Mouse (Mus musculus) neural tube, embryonic 15.5 days (tissue): ENCODE measurements around the gene Rad54l. TPM values are rescaled to one million over a fixed set of nuclear protein-coding genes. Genes with fewer than 3 reads are reported as not detected.

Experiments used
- ATAC-seq: fragments of 200-750 bp; cut with Nextera tagmentation; 2 replicates; pipeline ENCODE4 v1.8.0; 2017; ENCODE audit warnings: mild to moderate bottlenecking, moderate TSS enrichment, moderate library complexity; ENCODE audit not compliant: low FRiP score
- H3K27ac ChIP-seq: fragments of 300-500 bp; sonication (generic); replicated peaks from 2 replicates; pipeline ENCODE4 v1.5.1; 2015; ENCODE audit warnings: mild to moderate bottlenecking, inconsistent platforms
- H3K27me3 ChIP-seq: fragments of 300-500 bp; sonication (generic); replicated peaks from 2 replicates; pipeline ENCODE4 v1.6.1; 2015; ENCODE audit warnings: inconsistent platforms
- H3K36me3 ChIP-seq: fragments of 300-500 bp; sonication (generic); 2 replicates; pipeline ENCODE4 v1.6.1; 2015; ENCODE audit warnings: inconsistent platforms
- H3K4me1 ChIP-seq: fragments of 300-500 bp; sonication (generic); 2 replicates; pipeline ENCODE4 v1.6.1; 2015; ENCODE audit warnings: inconsistent platforms
- H3K4me2 ChIP-seq: fragments of 300-500 bp; sonication (generic); 2 replicates; pipeline ENCODE4 v1.6.1; 2015; ENCODE audit warnings: inconsistent platforms, mild to moderate bottlenecking, moderate library complexity
- H3K4me3 ChIP-seq: fragments of 300-500 bp; sonication (generic); replicated peaks from 2 replicates; pipeline ENCODE4 v1.5.1; 2015; ENCODE audit warnings: mild to moderate bottlenecking, inconsistent platforms
- H3K9ac ChIP-seq: fragments of 300-500 bp; sonication (generic); replicated peaks from 2 replicates; pipeline ENCODE4 v1.6.1; 2015; ENCODE audit warnings: mild to moderate bottlenecking, inconsistent platforms
- H3K9me3 ChIP-seq: fragments of 300-500 bp; sonication (generic); replicated peaks from 2 replicates; pipeline ENCODE4 v1.6.1; 2016; ENCODE audit warnings: inconsistent platforms
- WGBS: fragments of 180-500 bp; shearing (Covaris S2); methylation state at CpG from one replicate; pipeline ENCODE4 v1.1.7; 2015; ENCODE audit warnings: mixed read lengths; 5-methylcytosine and 5-hydroxymethylcytosine counted together
- polyA plus RNA-seq: library from polyadenylated mRNA; unstranded; fragments of >200 nt; fragmentation: Nextera tagmentation; extraction: Ambion mirVana; gene quantifications from 2 replicates; pipeline ENCODE4 v1.2.1, GENCODE M21; 2015

The Rad54l gene
- polyA plus RNA-seq: 5.6 and 11.5 TPM in 2 replicates

- ATAC-seq: peak; percentile 97
- Histone ChIP-seq H3K4me1 (peaks cover 19% of the 10 kb centered on the region), H3K27ac (peak within 1 kb of the TSS; percentile 62), H3K4me3 (peak within 1 kb of the TSS; percentile 63), H3K36me3 (no peaks in the 10 kb centered on the region), H3K27me3 (no peaks in the 10 kb centered on the region), H3K9me3 (no peaks in the 10 kb centered on the region), H3K9ac (peak within 1 kb of the TSS; percentile 66), H3K4me2 (peak within 1 kb of the TSS; percentile 66)
- 4% methylated on average over 24 of the region's 24 CpGs for WGBS
These were observed at the start of gene Rad54l, which contains the start of gene Pomgnt1 for GRCm38 (mm10) chr4:116123602-116124519. Gene Rad54l, minus strand, starts transcription at chr4:116123690. Gene Pomgnt1, plus strand, starts transcription at chr4:116123840.

- ATAC-seq: no peak
- 84% methylated on average over 6 of the region's 6 CpGs for WGBS
- no peak within 1 kb of the TSS for H3K27ac ChIP-seq
These were observed 49.6 kb upstream of the Rad54l start, which contains the start of the genes 1700042G07Rik and Gm49337 for GRCm38 (mm10) chr4:116173072-116173471. Gene 1700042G07Rik, plus strand, starts transcription at chr4:116173372. Gene Gm49337, plus strand, starts transcription at chr4:116173384.

DNA sequence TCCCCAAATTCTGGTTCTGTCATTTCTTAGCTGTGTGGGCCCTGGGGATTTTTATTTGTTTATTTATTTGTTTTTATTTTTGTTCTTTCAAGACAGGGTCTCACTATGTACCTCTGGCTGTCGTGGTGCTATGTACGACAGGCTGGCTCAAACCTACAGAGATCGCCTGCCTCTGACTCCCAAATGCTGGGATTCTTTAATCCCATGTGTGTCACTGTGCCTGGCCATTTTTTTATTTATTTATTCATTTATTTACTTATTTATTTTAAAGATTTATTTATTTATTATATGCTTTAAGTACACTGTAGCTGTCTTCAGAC, 45.8 kb upstream of the Rad54l start:
- H3K36me3 ChIP-seq: no peaks in the 10 kb centered on the region
- no peaks in the 10 kb centered on the region for H3K9me3 ChIP-seq
- no peak overlapping the region for H3K4me2 ChIP-seq
- peaks cover under 1% of the 10 kb centered on the region; the same call in 1 of the 2 replicates for H3K4me1 ChIP-seq
- no peaks in the 10 kb centered on the region for H3K27me3 ChIP-seq
- H3K27ac ChIP-seq: no peak overlapping the region
- H3K9ac ChIP-seq: no peak overlapping the region
- no peak overlapping the region for H3K4me3 ChIP-seq
- ATAC-seq: no peak
- 77% methylated on average over 3 of the region's 3 CpGs for WGBS

More at GRCm38 (mm10) chr4:116173072-116173471, 49.6 kb upstream of the Rad54l start, which contains the start of the genes 1700042G07Rik and Gm49337:
- no peaks in the 10 kb centered on the region for H3K36me3 ChIP-seq
- H3K9ac ChIP-seq: no peak within 1 kb of the TSS
- no peak within 1 kb of the TSS for H3K4me2 ChIP-seq
- no peak within 1 kb of the TSS for H3K4me3 ChIP-seq
- H3K27me3 ChIP-seq: no peaks in the 10 kb centered on the region
- no peaks in the 10 kb centered on the region for H3K9me3 ChIP-seq
- peaks cover 24% of the 10 kb centered on the region for H3K4me1 ChIP-seq

- Histone ChIP-seq H3K27ac (no peak overlapping the region), H3K9me3 (no peaks in the 10 kb centered on the region)
- 84% methylated on average over 7 of the region's 8 CpGs for WGBS
These were observed 45.3 kb upstream of the Rad54l start for GRCm38 (mm10) chr4:116168617-116169352.

DNA sequence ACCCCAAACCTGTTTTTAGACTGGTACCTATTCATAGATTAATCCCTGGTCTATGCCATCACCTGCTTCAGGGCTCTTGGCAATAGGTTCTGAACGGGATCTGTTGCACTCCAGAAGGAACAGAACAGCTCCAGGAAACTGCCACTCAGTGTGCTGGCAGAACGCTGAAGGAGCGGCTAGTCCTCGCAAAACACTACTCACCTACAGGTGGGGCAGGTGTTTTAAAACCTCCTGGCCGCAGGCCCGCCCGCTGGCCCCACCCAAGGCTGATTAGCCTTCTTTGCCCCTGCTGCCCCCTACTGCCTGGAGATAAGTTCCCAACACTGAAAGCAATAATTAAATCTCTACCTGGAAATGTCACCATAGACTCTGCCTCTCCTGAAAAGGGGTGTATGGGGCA, 43.9 kb upstream of the Rad54l start, which contains the start of gene Tspan1:
Gene Tspan1, minus strand, starts transcription at position 198 of the 400 bp plus-strand sequence.
- H3K4me2 ChIP-seq: no peak within 1 kb of the TSS
- H3K4me3 ChIP-seq: no peak within 1 kb of the TSS
- no peaks in the 10 kb centered on the region for H3K9me3 ChIP-seq
- no peak within 1 kb of the TSS for H3K9ac ChIP-seq
- WGBS: 40% methylated on average over 7 of the region's 7 CpGs
- no peak within 1 kb of the TSS for H3K27ac ChIP-seq
- H3K27me3 ChIP-seq: no peaks in the 10 kb centered on the region
- no peaks in the 10 kb centered on the region for H3K4me1 ChIP-seq
- H3K36me3 ChIP-seq: no peaks in the 10 kb centered on the region
- ATAC-seq: no peak

More at GRCm38 (mm10) chr4:116168617-116169352, 45.3 kb upstream of the Rad54l start:
- peak; percentile 76; the same call in 1 of the 2 replicates for ATAC-seq
- no peak overlapping the region for H3K4me3 ChIP-seq
- no peaks in the 10 kb centered on the region for H3K36me3 ChIP-seq
- H3K27me3 ChIP-seq: no peaks in the 10 kb centered on the region
- H3K4me2 ChIP-seq: no peak overlapping the region
- H3K9ac ChIP-seq: no peak overlapping the region
- no peaks in the 10 kb centered on the region for H3K4me1 ChIP-seq

DNA sequence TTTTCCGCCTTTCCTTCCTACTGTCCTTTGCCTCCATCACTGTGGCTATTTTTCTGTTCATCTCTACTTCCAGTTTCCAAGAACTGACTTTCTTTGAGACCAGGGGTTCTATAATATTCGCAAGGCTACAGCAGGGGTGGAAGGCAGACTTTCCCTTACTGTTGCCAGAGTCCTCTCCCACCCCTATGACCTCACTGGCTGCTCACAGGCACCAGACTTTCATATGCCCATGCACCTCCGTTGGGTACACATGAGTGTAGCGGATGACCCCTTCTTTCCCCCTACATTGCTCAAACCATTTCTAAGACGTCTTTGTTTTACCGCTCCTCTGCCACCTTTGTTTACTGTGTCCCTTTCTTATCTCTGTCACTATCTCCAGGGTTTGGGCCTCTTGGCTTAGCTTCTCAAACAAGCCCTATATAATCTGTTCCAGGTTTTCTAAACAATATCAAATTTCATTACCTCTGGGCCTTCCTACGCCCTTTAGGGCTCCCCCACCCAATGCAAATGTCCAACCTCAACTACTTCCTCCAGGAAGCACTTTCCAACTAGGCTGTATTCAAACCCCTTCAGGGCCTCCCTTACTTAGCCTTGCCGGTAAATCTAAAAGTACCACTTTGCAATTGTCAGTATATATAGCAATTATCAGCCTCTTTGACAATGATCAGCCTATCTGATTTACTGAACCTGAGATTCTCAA, 42.4 kb upstream of the Rad54l start:
- no peaks in the 10 kb centered on the region for H3K9me3 ChIP-seq
- H3K9ac ChIP-seq: no peak overlapping the region
- no peak overlapping the region for H3K4me2 ChIP-seq
- WGBS: 75% methylated on average over 8 of the region's 8 CpGs
- H3K4me1 ChIP-seq: no peaks in the 10 kb centered on the region
- H3K27me3 ChIP-seq: no peaks in the 10 kb centered on the region
- no peak overlapping the region for H3K4me3 ChIP-seq
- no peak overlapping the region for H3K27ac ChIP-seq
- 0 out of 2 replicates have a peak, but pooled peaks cover 3% of the 10 kb centered on the region for H3K36me3 ChIP-seq
- ATAC-seq: no peak

DNA sequence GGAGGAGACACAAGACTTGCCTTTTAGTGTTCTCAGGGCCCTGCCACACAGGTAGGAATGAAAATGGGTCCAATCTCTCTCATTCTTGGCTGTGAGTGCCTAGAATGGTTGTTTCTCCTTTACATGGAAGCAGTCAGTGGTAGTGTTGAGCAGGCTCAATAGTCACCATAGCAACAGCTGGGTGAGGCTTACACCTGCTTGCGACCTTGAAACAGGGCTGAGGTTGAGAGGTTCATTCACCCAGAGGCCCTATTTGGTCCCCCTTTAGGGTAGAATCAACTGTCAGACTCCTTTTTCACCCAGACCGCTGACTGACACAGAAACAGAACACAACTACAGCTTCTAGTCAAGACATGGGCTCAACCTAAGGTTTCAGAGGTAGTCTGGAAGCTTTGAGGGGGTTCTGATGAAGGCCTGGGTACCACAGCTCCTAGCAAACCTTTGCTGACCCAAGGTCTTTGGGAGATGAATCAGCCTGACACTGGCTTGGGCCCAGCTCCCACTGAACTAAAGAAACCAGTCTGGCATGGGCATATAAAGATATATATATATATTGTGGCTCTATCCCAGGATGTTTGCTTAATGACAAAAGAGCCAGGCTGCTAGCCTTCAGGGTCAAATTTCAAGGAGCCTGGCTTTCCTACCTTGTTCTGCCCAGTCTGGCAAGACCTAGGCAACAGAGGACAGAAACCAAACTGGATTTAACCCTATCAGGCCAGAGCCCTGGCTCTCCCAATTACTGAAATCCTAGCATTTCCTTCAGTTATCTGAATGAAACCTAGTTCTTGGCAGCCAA, 41.5 kb upstream of the Rad54l start:
- ATAC-seq: no peak
- H3K9me3 ChIP-seq: no peaks in the 10 kb centered on the region
- H3K36me3 ChIP-seq: peaks cover 12% of the 10 kb centered on the region
- H3K27me3 ChIP-seq: no peaks in the 10 kb centered on the region
- no peak overlapping the region for H3K4me2 ChIP-seq
- no peak overlapping the region for H3K27ac ChIP-seq
- no peak overlapping the region for H3K9ac ChIP-seq
- 84% methylated on average over 2 of the region's 2 CpGs for WGBS
- H3K4me1 ChIP-seq: no peaks in the 10 kb centered on the region
- no peak overlapping the region for H3K4me3 ChIP-seq

GRCm38 (mm10) chr4:116162142-116162541, 38.7 kb upstream of the Rad54l start:
- Histone ChIP-seq H3K9me3 (no peaks in the 10 kb centered on the region), H3K36me3 (peaks cover 37% of the 10 kb centered on the region), H3K4me1 (no peaks in the 10 kb centered on the region), H3K27ac (no peak overlapping the region), H3K27me3 (no peaks in the 10 kb centered on the region), H3K9ac (no peak overlapping the region), H3K4me3 (no peak overlapping the region), H3K4me2 (no peak overlapping the region)
- ATAC-seq: no peak
- 85% methylated on average over 4 of the region's 4 CpGs for WGBS

DNA sequence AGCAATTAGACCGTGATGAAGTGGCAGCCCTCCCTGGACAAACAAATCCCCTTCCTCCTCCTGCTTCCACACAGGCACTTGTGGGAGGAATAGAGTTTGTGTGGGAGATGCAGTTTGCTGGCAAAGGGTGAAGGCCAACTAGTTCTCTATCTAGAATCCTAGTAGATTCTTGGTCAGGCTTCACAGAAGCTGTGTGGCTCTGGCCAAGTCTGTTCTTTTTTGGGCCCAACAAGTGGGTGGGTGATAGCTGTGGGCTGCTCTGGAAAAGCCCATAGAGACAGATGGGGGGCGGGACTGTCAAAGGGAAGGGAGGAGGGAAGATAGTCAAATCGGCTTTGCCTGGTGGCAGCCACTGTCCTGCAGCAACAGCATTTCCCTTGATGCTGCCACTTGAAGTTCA, 37.3 kb upstream of the Rad54l start:
- 85% methylated on average over 3 of the region's 3 CpGs for WGBS

GRCm38 (mm10) chr4:116159912-116160311, 36.4 kb upstream of the Rad54l start:
- H3K9ac ChIP-seq: no peak overlapping the region
- no peaks in the 10 kb centered on the region for H3K27me3 ChIP-seq
- no peak overlapping the region for H3K4me2 ChIP-seq
- no peak overlapping the region for H3K4me3 ChIP-seq
- H3K36me3 ChIP-seq: peaks cover 59% of the 10 kb centered on the region
- no peak overlapping the region for H3K27ac ChIP-seq
- H3K4me1 ChIP-seq: no peaks in the 10 kb centered on the region
- 0 out of 2 replicates have a peak, but pooled peaks have one; percentile 31 for ATAC-seq
- WGBS: 71% methylated on average over 3 of the region's 3 CpGs
- no peaks in the 10 kb centered on the region for H3K9me3 ChIP-seq

More for the DNA sequence above, 37.3 kb upstream of the Rad54l start:
- Histone ChIP-seq H3K27me3 (no peaks in the 10 kb centered on the region), H3K36me3 (peaks cover 50% of the 10 kb centered on the region), H3K9me3 (no peaks in the 10 kb centered on the region), H3K4me1 (no peaks in the 10 kb centered on the region), H3K9ac (no peak overlapping the region), H3K4me2 (no peak overlapping the region), H3K27ac (no peak overlapping the region), H3K4me3 (no peak overlapping the region)
- no peak for ATAC-seq
